Mouse (Mus musculus) mouse trophoblast stem cell (cell line): ENCODE measurements around the gene Them7.

Source experiments
- in situ Hi-C, 2 experiments: fragments of 300-500 bp; cut with MseI, MboI; formaldehyde crosslinking; loops; 2 replicates in 1 of 2; 3 replicates in 1 of 2; pipeline ENCODE4 v1.15.1; 2025

Them7 gene

GRCm38 (mm10) chr2:105224134-105224986 is at the start of gene Them7:
Gene Them7 (plus strand): TSS chr2:105224320.
- in situ Hi-C loops, result no loop called here

- in situ Hi-C loops, result no loop called here
These were observed 45.2 kb upstream of the Them7 start for GRCm38 (mm10) chr2:105178871-105179270.

GRCm38 (mm10) chr2:105182501-105182900 is 41.6 kb upstream of the Them7 start:
- in situ Hi-C loops, result no loop called here

- in situ Hi-C loops, result loop anchor here in 1 of 2 experiments (5.0 kb wide), 1 partner anchor 33 kb away; no protein-coding TSS in a partner anchor
These were observed 39.0 kb upstream of the Them7 start for GRCm38 (mm10) chr2:105185140-105185539.

- in situ Hi-C loops, result loop anchor here in 1 of 2 experiments (5.0 kb wide), 1 partner anchor 34 kb away; no protein-coding TSS in a partner anchor
These were observed 38.2 kb upstream of the Them7 start for GRCm38 (mm10) chr2:105185768-105186529.

- in situ Hi-C loops, result loop anchor here in 1 of 2 experiments (5.0 kb wide), 1 partner anchor 34 kb away; no protein-coding TSS in a partner anchor
These were observed 37.5 kb upstream of the Them7 start for GRCm38 (mm10) chr2:105186591-105186990.

- in situ Hi-C loops, result loop anchor here in 1 of 2 experiments (5.0 kb wide), 1 partner anchor 36 kb away; no protein-coding TSS in a partner anchor
These were observed 35.9 kb upstream of the Them7 start for GRCm38 (mm10) chr2:105188182-105188581.

- in situ Hi-C loops, result loop anchor here in 1 of 2 experiments (5.0 kb wide), 1 partner anchor 37 kb away; no protein-coding TSS in a partner anchor
These were observed 34.8 kb upstream of the Them7 start for GRCm38 (mm10) chr2:105189352-105189751.

GRCm38 (mm10) chr2:105200152-105200551 is 24.0 kb upstream of the Them7 start:
- in situ Hi-C loops, result no loop called here

- in situ Hi-C loops, result no loop called here
These were observed 17.5 kb upstream of the Them7 start for GRCm38 (mm10) chr2:105206563-105207174.

- in situ Hi-C loops, result no loop called here
These were observed 11.3 kb upstream of the Them7 start for GRCm38 (mm10) chr2:105212839-105213238.

GRCm38 (mm10) chr2:105215914-105216313 is 8.2 kb upstream of the Them7 start:
- in situ Hi-C loops, result no loop called here

- in situ Hi-C loops, result no loop called here
These were observed 4.9 kb upstream of the Them7 start for GRCm38 (mm10) chr2:105219229-105219628.

GRCm38 (mm10) chr2:105219664-105220063 is 4.5 kb upstream of the Them7 start:
- in situ Hi-C loops, result no loop called here

- in situ Hi-C loops, result no loop called here
These were observed 3.3 kb upstream of the Them7 start for GRCm38 (mm10) chr2:105220738-105221303.

GRCm38 (mm10) chr2:105223606-105224005 is 514 bp upstream of the Them7 start:
- in situ Hi-C loops, result no loop called here

GRCm38 (mm10) chr2:105224987-105225375 is 861 bp downstream of the Them7 start:
- in situ Hi-C loops, result no loop called here

- in situ Hi-C loops, result no loop called here
These were observed 2.3 kb downstream of the Them7 start for GRCm38 (mm10) chr2:105226297-105226958.

GRCm38 (mm10) chr2:105228416-105228815 is 4.3 kb downstream of the Them7 start:
- in situ Hi-C loops, result no loop called here

- in situ Hi-C loops, result no loop called here
These were observed 6.2 kb downstream of the Them7 start for GRCm38 (mm10) chr2:105230333-105230732.

- in situ Hi-C loops, result no loop called here
These were observed 8.3 kb downstream of the Them7 start for GRCm38 (mm10) chr2:105232386-105232785.
